Mouse (Mus musculus) liver, embryonic 12.5 days (tissue): Measurements from ENCODE around the gene Helz. TPM values are rescaled to one million over a fixed set of nuclear protein-coding genes. Genes with fewer than 3 reads are reported as not detected.

Experiments
- ATAC-seq: fragments of 200-750 bp; cut with Nextera tagmentation; 2 replicates; pipeline ENCODE4 v1.8.0; 2017; ENCODE audit warnings: moderate number of reproducible peaks, mild to moderate bottlenecking, moderate library complexity
- H3K27ac ChIP-seq: fragments of 300-500 bp; sonication (generic); 2 replicates; pipeline ENCODE4 v1.5.1; 2016; ENCODE audit warnings: mild to moderate bottlenecking
- H3K27me3 ChIP-seq: fragments of 300-500 bp; sonication (generic); replicated peaks from 2 replicates; pipeline ENCODE4 v1.6.1; 2016; ENCODE audit warnings: mild to moderate bottlenecking, moderate library complexity
- H3K36me3 ChIP-seq: fragments of 300-500 bp; sonication (generic); 2 replicates; pipeline ENCODE4 v1.6.1; 2016; ENCODE audit warnings: mild to moderate bottlenecking, moderate library complexity
- H3K4me1 ChIP-seq: fragments of 300-500 bp; sonication (generic); 2 replicates; pipeline ENCODE4 v1.6.1; 2016
- H3K4me2 ChIP-seq: fragments of 300-500 bp; sonication (generic); 2 replicates; pipeline ENCODE4 v1.6.1; 2016; ENCODE audit warnings: mild to moderate bottlenecking, moderate library complexity
- H3K4me3 ChIP-seq: fragments of 300-500 bp; sonication (generic); 2 replicates; pipeline ENCODE4 v1.5.1; 2016; ENCODE audit warnings: mild to moderate bottlenecking, moderate library complexity
- H3K9ac ChIP-seq: fragments of 300-500 bp; sonication (generic); 2 replicates; pipeline ENCODE4 v1.6.1; 2016; ENCODE audit warnings: mild to moderate bottlenecking, moderate library complexity
- H3K9me3 ChIP-seq: fragments of 300-500 bp; sonication (generic); replicated peaks from 2 replicates; pipeline ENCODE4 v1.6.1; 2016; ENCODE audit warnings: mild to moderate bottlenecking, moderate library complexity
- WGBS: fragments of 180-500 bp; shearing (Covaris S2); methylation state at CpG from one replicate; pipeline ENCODE4 v1.1.7; 2016; ENCODE audit not compliant: insufficient replicate concordance; 5-methylcytosine and 5-hydroxymethylcytosine counted together
- polyA plus RNA-seq: library from polyadenylated mRNA; unstranded; fragments of >200 nt; fragmentation: Nextera tagmentation; extraction: Ambion mirVana; gene quantifications from 2 replicates; pipeline ENCODE4 v1.2.1, GENCODE M21; 2016

The Helz gene
- polyA plus RNA-seq, 1 experiment from 2014 or later: 10.6 TPM

- WGBS: 87% methylated on average over 4 of the region's 4 CpGs
- H3K9ac ChIP-seq: no peak overlapping the region
- H3K9me3 ChIP-seq: no peaks in the 10 kb centered on the region
- no peak overlapping the region for H3K27ac ChIP-seq
- H3K36me3 ChIP-seq: peaks cover 91% of the 10 kb centered on the region
- H3K4me2 ChIP-seq: no peak overlapping the region
- H3K4me3 ChIP-seq: no peak overlapping the region
- ATAC-seq: no peak
- no peaks in the 10 kb centered on the region for H3K27me3 ChIP-seq
- no peaks in the 10 kb centered on the region for H3K4me1 ChIP-seq
These were observed 112.7 kb downstream of the Helz start for GRCm38 (mm10) chr11:107660452-107660851.

GRCm38 (mm10) chr11:107662666-107663065 is 114.9 kb downstream of the Helz start:
- H3K4me3 ChIP-seq: no peak overlapping the region
- H3K4me2 ChIP-seq: no peak overlapping the region
- H3K27ac ChIP-seq: no peak overlapping the region
- H3K9ac ChIP-seq: no peak overlapping the region
- WGBS: 86% methylated on average over 5 of the region's 5 CpGs
- H3K4me1 ChIP-seq: no peaks in the 10 kb centered on the region
- peaks cover 96% of the 10 kb centered on the region for H3K36me3 ChIP-seq
- no peaks in the 10 kb centered on the region for H3K9me3 ChIP-seq
- no peak for ATAC-seq
- no peaks in the 10 kb centered on the region for H3K27me3 ChIP-seq

- Histone ChIP-seq H3K27me3 (no peaks in the 10 kb centered on the region), H3K4me2 (no peak overlapping the region), H3K4me1 (no peaks in the 10 kb centered on the region), H3K36me3 (peaks cover 95% of the 10 kb centered on the region), H3K4me3 (no peak overlapping the region), H3K27ac (no peak overlapping the region), H3K9ac (no peak overlapping the region), H3K9me3 (no peaks in the 10 kb centered on the region)
- ATAC-seq: no peak
- 72% methylated on average over 2 of the region's 2 CpGs for WGBS
These were observed 119.8 kb downstream of the Helz start for GRCm38 (mm10) chr11:107667542-107667941.

GRCm38 (mm10) chr11:107668223-107668622 is 120.5 kb downstream of the Helz start:
- WGBS: 81% methylated on average over 6 of the region's 6 CpGs
- Histone ChIP-seq H3K36me3 (peaks cover 95% of the 10 kb centered on the region), H3K4me2 (no peak overlapping the region)

GRCm38 (mm10) chr11:107668977-107669376 is 121.2 kb downstream of the Helz start:
- Histone ChIP-seq H3K36me3 (peaks cover 95% of the 10 kb centered on the region), H3K4me2 (no peak overlapping the region), H3K9me3 (no peaks in the 10 kb centered on the region), H3K9ac (no peak overlapping the region), H3K27me3 (no peaks in the 10 kb centered on the region), H3K4me3 (no peak overlapping the region), H3K27ac (no peak overlapping the region), H3K4me1 (no peaks in the 10 kb centered on the region)
- ATAC-seq: no peak
- 78% methylated on average over 4 of the region's 4 CpGs for WGBS

More at GRCm38 (mm10) chr11:107668223-107668622, 120.5 kb downstream of the Helz start:
- Histone ChIP-seq H3K4me1 (no peaks in the 10 kb centered on the region), H3K27ac (no peak overlapping the region), H3K9ac (no peak overlapping the region), H3K27me3 (no peaks in the 10 kb centered on the region), H3K9me3 (no peaks in the 10 kb centered on the region), H3K4me3 (no peak overlapping the region)
- no peak for ATAC-seq

- Histone ChIP-seq H3K27ac (no peak overlapping the region), H3K36me3 (peaks cover 80% of the 10 kb centered on the region), H3K9ac (no peak overlapping the region), H3K4me3 (no peak overlapping the region), H3K27me3 (no peaks in the 10 kb centered on the region), H3K4me1 (no peaks in the 10 kb centered on the region), H3K9me3 (no peaks in the 10 kb centered on the region), H3K4me2 (no peak overlapping the region)
- 82% methylated on average over 5 of the region's 5 CpGs for WGBS
- ATAC-seq: no peak
These were observed 126.3 kb downstream of the Helz start for GRCm38 (mm10) chr11:107674006-107674405.

- Histone ChIP-seq H3K4me1 (no peaks in the 10 kb centered on the region), H3K27me3 (no peaks in the 10 kb centered on the region), H3K9ac (no peak overlapping the region), H3K27ac (no peak overlapping the region), H3K4me3 (no peak overlapping the region), H3K36me3 (peaks cover 76% of the 10 kb centered on the region), H3K4me2 (no peak overlapping the region), H3K9me3 (no peaks in the 10 kb centered on the region)
- 84% methylated on average over 8 of the region's 8 CpGs for WGBS
- no peak for ATAC-seq
These were observed 126.9 kb downstream of the Helz start for GRCm38 (mm10) chr11:107674601-107675000.

GRCm38 (mm10) chr11:107675246-107675645 is 127.5 kb downstream of the Helz start:
- Histone ChIP-seq H3K27me3 (no peaks in the 10 kb centered on the region), H3K4me1 (no peaks in the 10 kb centered on the region), H3K4me2 (no peak overlapping the region), H3K9me3 (no peaks in the 10 kb centered on the region), H3K4me3 (no peak overlapping the region), H3K9ac (no peak overlapping the region), H3K36me3 (peaks cover 70% of the 10 kb centered on the region), H3K27ac (no peak overlapping the region)
- ATAC-seq: no peak
- 84% methylated on average over 10 of the region's 10 CpGs for WGBS

GRCm38 (mm10) chr11:107676207-107676940 is 128.6 kb downstream of the Helz start:
- no peak overlapping the region for H3K9ac ChIP-seq
- H3K36me3 ChIP-seq: peaks cover 61% of the 10 kb centered on the region
- no peak overlapping the region for H3K27ac ChIP-seq
- H3K4me2 ChIP-seq: no peak overlapping the region
- WGBS: 66% methylated on average over 17 of the region's 17 CpGs
- H3K9me3 ChIP-seq: no peaks in the 10 kb centered on the region
- no peak overlapping the region for H3K4me3 ChIP-seq
- H3K27me3 ChIP-seq: no peaks in the 10 kb centered on the region
- no peak for ATAC-seq
- no peaks in the 10 kb centered on the region for H3K4me1 ChIP-seq

- H3K4me1 ChIP-seq: no peaks in the 10 kb centered on the region
- H3K27me3 ChIP-seq: no peaks in the 10 kb centered on the region
- H3K36me3 ChIP-seq: peaks cover 68% of the 10 kb centered on the region
- no peaks in the 10 kb centered on the region for H3K9me3 ChIP-seq
- no peak overlapping the region for H3K9ac ChIP-seq
- H3K4me3 ChIP-seq: no peak overlapping the region
- no peak overlapping the region for H3K4me2 ChIP-seq
- no peak overlapping the region for H3K27ac ChIP-seq
- whole genome bisulfite sequencing: 71% methylated on average over 9 of the region's 9 CpGs
- no peak for ATAC-seq
These were observed 135.1 kb downstream of the Helz start for GRCm38 (mm10) chr11:107682694-107683355.

- Histone ChIP-seq H3K9me3 (no peaks in the 10 kb centered on the region), H3K4me1 (no peaks in the 10 kb centered on the region), H3K9ac (no peak overlapping the region), H3K4me3 (no peak overlapping the region), H3K36me3 (peaks cover 68% of the 10 kb centered on the region), H3K27ac (no peak overlapping the region), H3K4me2 (no peak overlapping the region), H3K27me3 (no peaks in the 10 kb centered on the region)
- WGBS: 85% methylated on average over 19 of the region's 19 CpGs
- no peak for ATAC-seq
These were observed 136.1 kb downstream of the Helz start for GRCm38 (mm10) chr11:107683544-107684465.

- Histone ChIP-seq H3K27me3 (no peaks in the 10 kb centered on the region), H3K4me3 (no peak overlapping the region), H3K36me3 (peaks cover 65% of the 10 kb centered on the region), H3K9me3 (no peaks in the 10 kb centered on the region), H3K27ac (no peak overlapping the region), H3K9ac (no peak overlapping the region), H3K4me2 (no peak overlapping the region), H3K4me1 (no peaks in the 10 kb centered on the region)
- 0 out of 2 replicates have a peak, but pooled peaks have one; percentile 42 for ATAC-seq
- WGBS: 92% methylated on average over 20 of the region's 20 CpGs
These were observed 138.6 kb downstream of the Helz start for GRCm38 (mm10) chr11:107686290-107686689.
